Mouse (Mus musculus): ENCODE results near the gene Map3k9. TPM values are rescaled to one million over a fixed set of nuclear protein-coding genes. Genes with fewer than 3 reads are reported as not detected.

Map3k9 gene
- 1.1 and 1.6 TPM in 2 replicates for polyA plus RNA-seq (2012; ENCODE audit: low replicate concordance)

GRCm38 (mm10) chr12:81781105-81781909, at the start of gene Map3k9:
Map3k9 (minus strand) TSS chr12:81781175.

Other genes starting within 250 kb of the Map3k9 start
- gene Gm20498, start 248.3 kb downstream of the Map3k9 start, polyA plus RNA-seq (2012; ENCODE audit: low replicate concordance) = 1.0 and 32.4 TPM in 2 replicates
- 1.6 and 2.5 TPM in 2 replicates for gene Synj2bp, start 248.3 kb downstream of the Map3k9 start, polyA plus RNA-seq (2012; ENCODE audit: low replicate concordance)
- gene Adam21, start 212.7 kb downstream of the Map3k9 start, polyA plus RNA-seq (2012; ENCODE audit: low replicate concordance) = not detected in 2 replicates
- 3.8 TPM in 1 of 2 replicates, not detected in the other for gene Med6, start 186.2 kb downstream of the Map3k9 start, polyA plus RNA-seq (2012; ENCODE audit: low replicate concordance)
- 0.14 TPM in 1 of 2 replicates, not detected in the other for gene Ttc9, start 149.9 kb downstream of the Map3k9 start, polyA plus RNA-seq (2012; ENCODE audit: low replicate concordance)
- 2.3 and 3.2 TPM in 2 replicates for gene Pcnx, start 78.8 kb upstream of the Map3k9 start, polyA plus RNA-seq (2012; ENCODE audit: low replicate concordance)